Mouse (Mus musculus): ENCODE results near the gene Spint5.

Spint5 gene

GRCm38 (mm10) chr2:164737377-164738090, 22.4 kb downstream of the Spint5 start:
- no peak for DNase-seq (ENCODE audit: low spot score in 2 of 2)

GRCm38 (mm10) chr2:164739876-164740275, 24.8 kb downstream of the Spint5 start:
- DNase-seq (ENCODE audit: low spot score in 2 of 2) = no peak

- no peak for DNase-seq (ENCODE audit: low spot score in 2 of 2)
Measured at GRCm38 (mm10) chr2:164744987-164745386, 29.9 kb downstream of the Spint5 start.

GRCm38 (mm10) chr2:164745843-164746479, 30.9 kb downstream of the Spint5 start, which contains the start of the genes Wfdc3 and Dnttip1:
Wfdc3 (minus strand) TSS chr2:164745931.
Dnttip1 (plus strand) TSS chr2:164745983.
- DNase-seq (ENCODE audit: low spot score in 2 of 2) = peak; percentile 89 to 92

GRCm38 (mm10) chr2:164746693-164747092, 31.6 kb downstream of the Spint5 start:
- no peak for DNase-seq (ENCODE audit: low spot score in 2 of 2)

GRCm38 (mm10) chr2:164748191-164748590, 33.1 kb downstream of the Spint5 start:
- DNase-seq (ENCODE audit: low spot score in 2 of 2) = no peak

GRCm38 (mm10) chr2:164748991-164749390, 33.9 kb downstream of the Spint5 start:
- DNase-seq (ENCODE audit: low spot score in 2 of 2) = no peak

GRCm38 (mm10) chr2:164752454-164752853, 37.3 kb downstream of the Spint5 start:
- no peak for DNase-seq (ENCODE audit: low spot score in 2 of 2)

- no peak for DNase-seq (ENCODE audit: low spot score in 2 of 2)
Measured at GRCm38 (mm10) chr2:164754105-164754504, 39.0 kb downstream of the Spint5 start.

GRCm38 (mm10) chr2:164754800-164755199, 39.7 kb downstream of the Spint5 start:
- DNase-seq (ENCODE audit: low spot score in 2 of 2) = no peak

GRCm38 (mm10) chr2:164757841-164758240, 42.7 kb downstream of the Spint5 start:
- DNase-seq (ENCODE audit: low spot score in 2 of 2) = no peak

- no peak for DNase-seq (ENCODE audit: low spot score in 2 of 2)
Measured at GRCm38 (mm10) chr2:164758692-164759091, 43.6 kb downstream of the Spint5 start.

GRCm38 (mm10) chr2:164760059-164760833, 45.1 kb downstream of the Spint5 start:
- DNase-seq (ENCODE audit: low spot score in 2 of 2) = no peak

GRCm38 (mm10) chr2:164761502-164761901, 46.4 kb downstream of the Spint5 start:
- DNase-seq (ENCODE audit: low spot score in 2 of 2) = no peak

- no peak for DNase-seq (ENCODE audit: low spot score in 2 of 2)
Measured at GRCm38 (mm10) chr2:164761971-164762370, 46.9 kb downstream of the Spint5 start.

- no peak for DNase-seq (ENCODE audit: low spot score in 2 of 2)
Measured at GRCm38 (mm10) chr2:164762593-164762992, 47.5 kb downstream of the Spint5 start.

- no peak for DNase-seq (ENCODE audit: low spot score in 2 of 2)
Measured at GRCm38 (mm10) chr2:164765841-164766240, 50.7 kb downstream of the Spint5 start.

Measured in frontal cortex, postnatal 25 days (tissue).